Mouse (Mus musculus) liver, adult 2 months (tissue): ENCODE results near the gene Eif2ak2. TPM values are rescaled to one million over a fixed set of nuclear protein-coding genes. Genes with fewer than 3 reads are reported as not detected.
A peak's percentile ranks its signal among the peaks of the same experiment; 100 is the strongest.

Experiments used
- DNase-seq: peaks from one replicate; pipeline ENCODE4 v3.0.0-alpha.2; 2011; ENCODE audit warnings: low read depth, low spot score; ENCODE audit errors: extremely low read depth
- H3K27ac ChIP-seq: fragments of 200-500 bp; replicated peaks from 2 replicates; pipeline ENCODE4 v1.5.1; 2012; ENCODE audit warnings: low read depth, mild to moderate bottlenecking, control low read depth, inconsistent platforms, low read length; ENCODE audit not compliant: insufficient read depth
- H3K27me3 ChIP-seq: fragments of 200-500 bp; 2 replicates; pipeline ENCODE4 v1.6.1; 2012; ENCODE audit warnings: mild to moderate bottlenecking, moderate library complexity, low read length, inconsistent platforms; ENCODE audit not compliant: control insufficient read depth, insufficient read depth
- H3K36me3 ChIP-seq: fragments of 200-500 bp; 2 replicates; pipeline ENCODE4 v1.6.1; 2012; ENCODE audit warnings: low read length, inconsistent platforms; ENCODE audit not compliant: control insufficient read depth, insufficient read depth
- H3K4me1 ChIP-seq: fragments of 200-500 bp; 2 replicates; pipeline ENCODE4 v1.6.1; 2011; ENCODE audit warnings: low read length; ENCODE audit not compliant: control insufficient read depth, insufficient read depth
- H3K4me3 ChIP-seq: fragments of 200-500 bp; 2 replicates; pipeline ENCODE4 v1.5.1; 2011; ENCODE audit warnings: low read depth, mild to moderate bottlenecking, control low read depth, low read length, moderate library complexity; ENCODE audit not compliant: insufficient read depth
- H3K79me2 ChIP-seq: fragments of 200-500 bp; 2 replicates; pipeline ENCODE4 v1.6.1; 2012; ENCODE audit warnings: inconsistent platforms, mild to moderate bottlenecking, low read length, moderate library complexity; ENCODE audit not compliant: control insufficient read depth, insufficient read depth
- H3K9ac ChIP-seq: fragments of 200-500 bp; 2 replicates; pipeline ENCODE4 v1.6.1; 2012; ENCODE audit warnings: low read depth, mild to moderate bottlenecking, control low read depth, inconsistent platforms, low read length
- CTCF ChIP-seq: fragments of 200-500 bp; IDR thresholded peaks from 2 replicates; pipeline ENCODE4 v1.5.1; 2011; ENCODE audit warnings: low read depth, low read length, control low read depth
- POLR2A ChIP-seq: fragments of 200-500 bp; IDR thresholded peaks from 2 replicates; pipeline ENCODE4 v1.6.1; 2011; ENCODE audit warnings: low read length, control low read depth; ENCODE audit not compliant: insufficient read depth; ENCODE audit errors: extremely low read depth
- WGBS: fragments of 180-500 bp; shearing (Covaris S2); methylation state at CpG from one replicate; pipeline ENCODE4 v1.1.7; 2018; 5-methylcytosine and 5-hydroxymethylcytosine counted together
- polyA plus RNA-seq: library from polyadenylated mRNA; depleted of rRNA; stranded (reverse); fragments of >200 nt; gene quantifications from 2 replicates; pipeline ENCODE4 v1.2.3, GENCODE M21; 2012; rRNA removed
- total RNA-seq: library from RNA; depleted of rRNA; stranded (reverse); fragments of >200 nt; gene quantifications from 2 replicates; pipeline ENCODE4 v1.2.3, GENCODE M21; 2014; rRNA removed

The Eif2ak2 gene
- total RNA-seq (11.1 and 15.3 TPM in 2 replicates), polyA plus RNA-seq (2.3 and 2.5 TPM in 2 replicates)

DNA sequence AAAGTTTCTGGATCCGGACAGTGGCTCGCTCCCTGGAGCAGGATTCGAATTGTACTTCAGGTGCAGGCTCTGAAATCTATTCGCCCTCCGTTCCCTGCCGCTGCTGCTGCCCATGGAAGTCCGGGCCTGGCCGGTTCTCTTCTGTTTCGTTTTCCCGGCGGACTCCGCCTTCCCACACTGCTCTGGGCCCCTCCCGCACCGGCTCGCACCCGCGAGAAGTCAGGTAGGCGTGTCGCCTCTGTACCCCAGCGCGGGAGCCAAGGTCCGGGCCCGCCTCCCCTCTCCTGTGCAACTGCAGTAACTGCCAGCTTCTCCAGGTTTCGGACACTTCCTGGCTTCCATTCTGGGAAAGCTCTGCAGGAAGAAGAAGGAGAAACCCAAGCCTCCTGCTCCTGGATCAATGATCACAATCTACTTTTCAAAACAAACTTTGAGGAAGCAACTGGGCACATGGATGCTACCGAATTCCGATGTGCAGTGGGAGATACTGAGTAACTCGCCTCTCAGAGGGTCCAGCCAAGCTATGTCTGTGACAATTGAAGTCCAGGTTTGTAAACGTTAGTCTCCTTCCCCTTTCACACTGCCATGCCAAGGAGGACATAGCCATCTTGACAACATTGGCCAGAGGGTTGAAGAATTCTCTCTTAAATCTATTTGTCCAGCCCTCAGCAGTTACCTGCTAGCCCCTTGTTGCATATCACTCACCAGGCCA, at the start of gene Eif2ak2:
Gene Eif2ak2, minus strand, starts transcription at position 173 of the 712 bp plus-strand sequence.
- H3K27ac ChIP-seq = peak within 1 kb of the TSS; percentile 71
- peak within 1 kb of the TSS; percentile 81 for H3K4me3 ChIP-seq
- DNase-seq = peak; percentile 78
- under 1% methylated on average over 28 of the region's 28 CpGs for WGBS
- H3K9ac ChIP-seq = peak within 1 kb of the TSS; percentile 75
- no peak for TF ChIP-seq CTCF
- TF ChIP-seq POLR2A = peak; percentile 67; the same call in 1 of the 2 replicates
- no peaks in the 10 kb centered on the region for H3K27me3 ChIP-seq
- H3K4me1 ChIP-seq = peaks cover 7% of the 10 kb centered on the region
- H3K36me3 ChIP-seq = peaks cover 7% of the 10 kb centered on the region
- H3K79me2 ChIP-seq = peaks cover 8% of the 10 kb centered on the region; the same call in 1 of the 2 replicates

DNA sequence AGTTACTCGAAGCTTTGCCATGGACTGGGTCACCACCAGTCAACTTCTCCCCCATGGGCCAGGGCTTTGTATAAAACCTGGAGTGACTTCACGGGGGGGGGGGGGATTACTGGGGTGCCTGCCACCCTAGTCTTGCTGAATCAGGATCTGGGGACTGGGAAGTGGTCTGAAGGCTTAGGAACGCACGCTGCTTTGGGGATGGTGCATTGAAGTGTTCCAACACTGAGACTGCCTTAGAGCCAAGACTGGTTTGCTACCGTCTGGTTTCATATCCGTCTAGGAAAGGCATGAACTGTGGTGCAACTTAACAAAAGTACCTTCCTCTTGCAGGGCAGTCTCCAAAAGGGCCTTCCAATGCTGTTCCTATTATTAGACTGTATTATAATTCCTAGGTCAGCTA, 35.3 kb upstream of the Eif2ak2 start:
- Histone ChIP-seq H3K79me2 (no peaks in the 10 kb centered on the region), H3K4me1 (peaks cover 6% of the 10 kb centered on the region), H3K9ac (no peak overlapping the region), H3K27me3 (no peaks in the 10 kb centered on the region), H3K36me3 (peaks cover 33% of the 10 kb centered on the region), H3K27ac (no peak overlapping the region), H3K4me3 (no peak overlapping the region)
- peak; percentile 36 for DNase-seq
- TF ChIP-seq POLR2A (no peak), CTCF (no peak)
- 59% methylated on average over 6 of the region's 6 CpGs for WGBS

DNA sequence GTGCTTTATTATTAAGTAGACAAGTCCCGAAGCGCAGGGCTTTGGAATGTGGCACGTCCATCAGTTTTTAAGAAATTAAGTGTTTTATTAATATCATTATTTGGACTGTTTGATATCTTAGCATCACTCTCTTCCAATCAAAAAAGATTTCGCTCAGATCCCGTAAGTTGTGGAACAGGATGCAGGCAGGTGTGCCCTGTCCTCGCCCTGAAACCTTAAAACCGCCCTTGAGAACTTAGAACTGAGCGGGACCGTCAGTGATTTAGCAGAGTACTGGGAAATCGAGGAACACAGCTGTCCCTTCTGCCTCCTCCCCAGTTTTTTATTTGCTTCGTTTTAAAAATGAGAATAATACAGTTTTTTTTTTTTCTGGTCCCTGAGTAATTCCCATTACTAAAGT, 34.5 kb upstream of the Eif2ak2 start:
- TF ChIP-seq POLR2A (no peak), CTCF (no peak)
- no peak for DNase-seq
- Histone ChIP-seq H3K9ac (peak overlapping the region; percentile 88), H3K4me3 (peak overlapping the region; percentile 95), H3K27me3 (no peaks in the 10 kb centered on the region), H3K27ac (peak overlapping the region; percentile 11), H3K4me1 (peaks cover 6% of the 10 kb centered on the region), H3K36me3 (peaks cover 26% of the 10 kb centered on the region), H3K79me2 (no peaks in the 10 kb centered on the region)
- WGBS = under 1% methylated on average over 11 of the region's 11 CpGs

DNA sequence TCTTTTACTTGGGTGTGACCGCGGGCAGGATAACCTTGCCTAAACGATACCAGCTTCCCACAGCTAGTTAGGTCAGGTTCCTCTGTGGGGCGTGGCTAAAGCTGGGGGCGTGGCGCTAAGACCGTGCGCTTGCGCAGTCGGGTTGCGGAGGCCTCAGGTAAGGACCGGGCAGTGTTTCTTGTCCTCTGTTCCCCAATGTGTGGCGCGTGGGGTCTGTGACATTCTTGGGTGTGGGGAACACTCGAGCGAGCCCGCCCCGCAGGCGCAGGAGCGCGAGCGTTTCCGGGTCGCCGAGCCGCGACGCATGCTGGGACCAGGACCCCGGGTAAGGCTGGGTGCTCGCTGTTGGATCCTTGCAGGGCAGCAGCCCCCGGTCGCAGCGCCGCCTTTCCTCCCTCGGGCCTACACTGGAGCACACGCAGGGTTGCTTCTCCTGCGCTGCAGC, 34.0 kb upstream of the Eif2ak2 start, which contains the start of gene Cebpzos:
Gene Cebpzos, plus strand, starts transcription at position 132 of the 445 bp plus-strand sequence.
- peak within 1 kb of the TSS; percentile 88 for H3K9ac ChIP-seq
- peaks cover 21% of the 10 kb centered on the region for H3K36me3 ChIP-seq
- H3K4me3 ChIP-seq = peak within 1 kb of the TSS; percentile 95
- H3K27me3 ChIP-seq = no peaks in the 10 kb centered on the region
- TF ChIP-seq POLR2A = peak; percentile 64
- no peak for TF ChIP-seq CTCF
- under 1% methylated on average over 37 of the region's 37 CpGs for WGBS
- H3K79me2 ChIP-seq = no peaks in the 10 kb centered on the region
- H3K4me1 ChIP-seq = peaks cover 6% of the 10 kb centered on the region
- H3K27ac ChIP-seq = peak within 1 kb of the TSS; percentile 11
- DNase-seq = peak; percentile 88

DNA sequence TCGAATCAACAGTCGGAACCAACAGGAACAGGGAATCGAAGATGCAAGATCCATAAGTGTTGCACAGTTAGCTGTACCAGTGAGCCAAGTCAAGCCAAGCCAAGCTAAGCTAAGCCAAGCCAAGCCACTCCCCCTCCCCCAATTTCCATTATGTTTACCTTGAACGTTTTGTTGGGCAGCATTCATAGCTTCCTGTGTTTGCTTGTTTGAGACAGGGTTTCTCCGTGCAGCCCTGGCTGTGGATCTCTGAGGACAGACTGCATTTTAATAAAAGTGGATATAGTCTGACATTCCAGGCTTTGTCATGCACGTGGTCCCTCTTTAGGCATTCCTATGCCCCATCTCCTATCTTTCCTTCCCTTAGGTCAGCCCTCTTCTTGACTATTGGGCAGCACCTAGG, 33.4 kb upstream of the Eif2ak2 start:
- Histone ChIP-seq H3K27me3 (no peaks in the 10 kb centered on the region), H3K9ac (peak overlapping the region; percentile 88), H3K27ac (0 out of 2 replicates have a peak overlapping the region, but pooled peaks have one; percentile 10), H3K4me3 (peak overlapping the region; percentile 95), H3K79me2 (no peaks in the 10 kb centered on the region), H3K4me1 (peaks cover 6% of the 10 kb centered on the region), H3K36me3 (peaks cover 16% of the 10 kb centered on the region)
- 27% methylated on average over 6 of the region's 6 CpGs for WGBS
- no peak for TF ChIP-seq CTCF
- TF ChIP-seq POLR2A = no peak
- DNase-seq = peak; percentile 26

DNA sequence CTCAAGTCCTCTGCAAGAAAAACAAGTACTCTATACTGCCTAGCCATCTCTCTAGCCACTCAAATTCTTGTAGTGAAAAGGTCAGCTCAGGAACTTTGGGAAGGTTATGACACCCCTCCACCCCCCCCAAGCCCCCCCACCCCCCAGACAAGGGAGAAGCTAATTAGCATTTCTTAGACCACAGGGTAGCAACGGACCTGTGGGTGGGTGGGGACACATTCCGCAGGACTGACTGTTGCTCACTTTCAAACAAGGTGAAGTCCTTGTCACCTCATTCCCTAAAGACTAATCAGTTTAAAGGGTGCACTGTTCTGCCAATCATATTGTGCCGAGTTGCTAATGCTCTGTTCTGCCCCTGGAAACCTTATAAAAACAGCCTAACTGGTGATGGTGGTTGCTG, 31.5 kb upstream of the Eif2ak2 start:
- WGBS = 81% methylated on average over 3 of the region's 3 CpGs
- H3K36me3 ChIP-seq = peaks cover 4% of the 10 kb centered on the region
- TF ChIP-seq CTCF = no peak
- TF ChIP-seq POLR2A = no peak
- H3K4me3 ChIP-seq = no peak overlapping the region
- H3K9ac ChIP-seq = no peak overlapping the region
- no peak for DNase-seq
- H3K79me2 ChIP-seq = no peaks in the 10 kb centered on the region
- H3K27ac ChIP-seq = no peak overlapping the region
- no peaks in the 10 kb centered on the region; the same call in 1 of the 2 replicates for H3K27me3 ChIP-seq
- peaks cover 6% of the 10 kb centered on the region for H3K4me1 ChIP-seq
